Mouse (Mus musculus): ENCODE measurements around the gene Bmp7. TPM values are rescaled to one million over a fixed set of nuclear protein-coding genes. Genes with fewer than 3 reads are reported as not detected.

The Bmp7 gene
- total RNA-seq, 2 experiments from 2014 or later, result 0.86 to 1.8 TPM

DNA sequence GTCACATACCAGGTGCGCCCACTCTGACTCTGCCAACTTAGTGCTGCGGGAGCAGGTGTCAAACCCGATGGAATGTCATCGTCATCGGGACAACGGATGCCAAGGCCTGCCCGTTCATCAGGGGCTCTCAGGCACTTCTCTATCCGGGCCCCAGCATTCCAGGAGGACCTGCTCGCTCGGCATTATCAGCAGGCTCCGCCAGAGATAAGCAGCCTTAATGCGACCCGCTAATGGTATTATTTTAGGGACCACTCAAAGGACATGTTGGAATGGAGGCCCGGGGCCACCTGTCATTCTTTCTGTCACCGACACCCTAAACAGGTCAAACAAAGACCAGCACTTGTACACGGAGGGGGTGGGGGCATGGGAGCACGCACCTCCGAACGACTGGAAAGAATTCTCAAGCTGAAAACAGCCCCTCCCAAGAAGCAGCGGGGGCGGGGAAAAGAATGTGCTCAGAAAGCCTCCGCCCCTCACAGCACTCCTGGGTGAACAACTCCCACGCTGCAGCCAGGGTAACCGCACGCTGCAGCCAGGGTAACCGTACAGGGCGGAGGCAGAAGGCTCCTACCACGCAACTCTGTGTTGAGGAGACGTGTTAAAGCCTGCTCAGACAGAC, 77.2 kb downstream of the Bmp7 start:
- intact Hi-C loops (cut with DNase I; ENCODE audit: low total_unique reads), result no loop called here

DNA sequence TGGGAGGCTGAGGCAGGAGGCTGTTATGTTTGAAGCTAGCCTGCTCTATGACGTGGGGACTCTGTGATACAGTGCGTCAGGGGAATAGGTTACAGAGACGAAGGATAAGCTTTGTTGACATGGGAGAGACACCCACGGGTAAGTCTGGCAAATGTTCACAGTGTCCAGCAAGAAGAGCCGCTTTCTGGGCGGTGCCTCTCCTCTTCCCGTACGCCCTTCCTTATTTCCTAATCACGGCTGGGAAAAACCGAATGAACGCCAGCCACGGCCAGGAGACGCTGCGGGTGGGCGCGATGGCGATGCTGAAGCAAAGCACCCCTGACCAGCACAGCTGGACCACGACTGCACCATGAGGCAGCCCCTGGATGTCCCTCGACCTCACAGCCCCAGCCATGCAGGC, 77.7 kb downstream of the Bmp7 start:
- intact Hi-C loops (cut with DNase I; ENCODE audit: low total_unique reads), result no loop called here
- no peak for DNase-seq

More for the DNA sequence above, 77.2 kb downstream of the Bmp7 start:
- DNase-seq, result peak; percentile 27

DNA sequence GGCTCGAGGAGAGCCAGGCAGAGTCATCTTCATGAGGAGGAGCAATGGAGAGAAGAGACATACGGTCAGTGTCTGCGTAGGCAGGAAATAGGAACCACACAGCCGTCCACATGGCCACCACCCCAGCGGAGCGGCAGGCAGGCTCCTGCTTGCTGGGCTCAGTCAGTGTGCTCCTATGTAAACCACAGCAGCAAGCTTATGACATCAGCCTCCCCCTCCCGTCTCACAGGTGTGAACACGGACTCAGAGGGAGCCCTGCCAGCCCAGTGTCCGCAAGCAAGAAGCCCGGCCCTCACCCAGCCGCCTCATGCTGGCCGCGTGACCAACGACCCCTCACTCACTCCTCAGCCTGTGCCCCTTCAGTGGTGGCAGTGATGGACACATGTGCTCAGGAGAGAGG, 78.5 kb downstream of the Bmp7 start:
- intact Hi-C loops (cut with DNase I; ENCODE audit: low total_unique reads), result no loop called here
- DNase-seq, result no peak

- no peak for DNase-seq
- intact Hi-C loops (cut with DNase I; ENCODE audit: low total_unique reads), result no loop called here
Observed at GRCm38 (mm10) chr2:172860593-172860992, 79.5 kb downstream of the Bmp7 start.

- no peak for DNase-seq
- intact Hi-C loops (cut with DNase I; ENCODE audit: low total_unique reads), result no loop called here
Observed at GRCm38 (mm10) chr2:172860104-172860503, 80.0 kb downstream of the Bmp7 start.

DNA sequence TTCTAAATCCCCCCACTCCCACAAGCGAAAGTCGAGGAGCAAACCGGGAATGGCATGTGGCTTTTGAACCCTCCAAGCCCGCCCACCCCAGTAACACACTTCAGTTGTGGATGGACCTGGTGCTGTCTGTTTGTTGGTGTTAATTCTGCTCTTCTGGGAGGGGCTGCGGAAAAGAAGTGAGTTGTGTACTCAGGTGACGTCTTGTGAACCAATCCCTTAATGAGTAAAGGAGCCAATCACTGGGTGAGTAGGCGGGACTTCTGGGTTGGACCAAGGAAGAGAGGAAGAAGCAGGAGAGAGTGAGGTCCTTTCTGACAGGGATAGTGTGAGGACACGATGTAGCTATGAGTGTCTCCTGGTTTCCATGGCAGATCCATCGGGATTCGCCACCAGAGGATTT, 83.1 kb downstream of the Bmp7 start:
- intact Hi-C loops (cut with DNase I; ENCODE audit: low total_unique reads), result no loop called here
- DNase-seq, result no peak

GRCm38 (mm10) chr2:172856549-172856948, 83.6 kb downstream of the Bmp7 start:
- intact Hi-C loops (cut with DNase I; ENCODE audit: low total_unique reads), result no loop called here

GRCm38 (mm10) chr2:172854136-172854535, 86.0 kb downstream of the Bmp7 start:
- no peak for DNase-seq
- intact Hi-C loops (cut with DNase I; ENCODE audit: low total_unique reads), result no loop called here

More at GRCm38 (mm10) chr2:172856549-172856948, 83.6 kb downstream of the Bmp7 start:
- DNase-seq, result no peak

DNA sequence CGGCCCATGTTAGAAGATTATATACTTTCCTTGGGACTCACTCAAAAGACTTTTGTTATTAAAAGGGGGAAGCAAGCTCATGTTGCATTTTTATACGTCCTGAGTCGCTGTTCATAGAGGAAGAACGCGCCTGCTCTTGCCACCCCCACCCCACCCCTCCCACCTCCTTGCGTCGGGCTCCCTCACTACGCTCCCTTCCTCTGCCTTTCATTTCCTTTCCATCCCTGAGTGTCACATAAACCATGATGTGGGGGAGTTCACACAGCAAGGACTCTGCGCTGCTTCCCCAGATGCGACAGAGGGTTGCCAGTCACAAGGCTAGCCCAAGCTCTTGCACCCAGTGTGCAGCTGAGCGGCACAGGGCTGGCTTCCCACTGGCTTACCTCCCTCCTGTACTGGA, 88.3 kb downstream of the Bmp7 start:
- DNase-seq, result no peak
- intact Hi-C loops (cut with DNase I; ENCODE audit: low total_unique reads), result no loop called here

GRCm38 (mm10) chr2:172848193-172848592, 91.9 kb downstream of the Bmp7 start:
- no peak for DNase-seq
- intact Hi-C loops (cut with DNase I; ENCODE audit: low total_unique reads), result no loop called here

DNA sequence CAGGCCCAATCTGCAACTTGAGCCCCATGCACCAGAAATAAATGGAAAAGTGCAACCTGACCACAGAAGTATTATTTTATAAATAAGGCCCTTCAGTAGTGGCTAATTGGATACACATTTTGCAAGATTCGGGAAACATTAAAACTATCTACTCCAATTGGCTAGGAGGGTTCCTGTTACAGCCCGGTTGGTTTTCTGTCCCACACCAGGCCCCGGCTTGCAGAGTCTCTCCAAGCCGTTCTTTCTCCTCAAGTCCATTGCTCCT, 93.9 kb downstream of the Bmp7 start:
- intact Hi-C loops (cut with DNase I; ENCODE audit: low total_unique reads), result no loop called here
- DNase-seq, result no peak

DNA sequence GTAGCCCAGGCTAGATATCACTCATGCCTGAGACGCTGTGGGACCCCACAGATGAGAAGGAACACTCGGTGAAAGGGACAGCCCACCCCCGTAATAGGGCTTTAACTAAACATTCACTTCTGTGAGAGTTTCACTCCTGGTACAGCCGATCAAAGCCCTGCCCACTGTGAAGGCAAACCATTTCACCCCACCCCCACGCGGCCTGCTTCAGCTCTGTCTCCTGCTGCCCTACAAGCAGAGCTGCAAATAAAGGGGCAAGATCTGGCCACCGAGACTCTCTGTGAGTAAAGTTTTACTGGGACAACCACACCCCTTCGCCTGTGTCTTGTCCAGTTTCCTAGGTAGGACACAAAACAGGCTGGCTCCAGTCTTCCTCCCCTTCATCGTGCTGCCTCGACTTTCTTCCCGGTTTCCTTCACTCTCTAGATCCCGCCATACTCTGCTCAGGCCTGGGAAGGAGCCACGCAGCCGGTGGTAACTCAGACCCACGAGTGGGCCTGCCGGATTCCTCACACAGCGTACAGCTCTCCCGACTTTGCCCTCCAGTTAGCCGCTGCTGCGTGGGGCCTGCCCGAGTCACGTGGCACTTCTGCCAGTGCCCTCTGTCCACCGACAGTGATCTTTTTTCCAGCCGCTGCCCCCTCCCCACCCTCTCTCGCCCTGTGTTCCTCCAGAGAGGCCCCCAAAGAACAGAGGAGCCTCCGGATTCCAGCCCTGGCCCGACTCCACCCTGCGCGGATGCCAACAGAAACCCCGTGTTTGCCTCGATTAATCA, 94.4 kb downstream of the Bmp7 start:
- DNase-seq, result no peak
- intact Hi-C loops (cut with DNase I; ENCODE audit: low total_unique reads), result no loop called here

GRCm38 (mm10) chr2:172843903-172844302, 96.2 kb downstream of the Bmp7 start:
- intact Hi-C loops (cut with DNase I; ENCODE audit: low total_unique reads), result no loop called here
- no peak for DNase-seq

GRCm38 (mm10) chr2:172842306-172842705, 97.8 kb downstream of the Bmp7 start:
- no peak for DNase-seq
- intact Hi-C loops (cut with DNase I; ENCODE audit: low total_unique reads), result no loop called here

- DNase-seq, result no peak
- intact Hi-C loops (cut with DNase I; ENCODE audit: low total_unique reads), result no loop called here
Observed at GRCm38 (mm10) chr2:172840905-172841750, 99.0 kb downstream of the Bmp7 start.

- intact Hi-C loops (cut with DNase I; ENCODE audit: low total_unique reads), result no loop called here
- no peak for DNase-seq
Observed at GRCm38 (mm10) chr2:172839317-172839980, 100.7 kb downstream of the Bmp7 start.

DNA sequence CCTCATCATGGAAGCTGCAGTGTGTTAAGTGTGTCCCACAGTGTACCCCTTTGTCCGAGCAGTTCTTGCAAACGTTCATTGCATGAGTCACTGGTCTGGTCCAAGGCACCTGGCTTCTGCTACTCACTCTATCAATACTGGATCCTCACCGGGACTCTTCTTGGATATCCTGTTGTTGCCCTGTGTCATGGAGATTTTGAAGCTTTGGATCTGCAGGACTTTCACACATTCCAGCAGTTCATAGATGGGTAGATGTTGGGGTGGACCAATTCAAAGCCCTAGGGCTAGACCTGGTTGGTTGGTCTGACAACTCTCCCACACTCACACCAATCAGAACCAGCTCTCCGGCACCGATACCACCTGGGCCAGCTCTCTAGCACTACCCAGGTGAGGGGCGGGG, 103.6 kb downstream of the Bmp7 start:
- no peak for DNase-seq
- intact Hi-C loops (cut with DNase I; ENCODE audit: low total_unique reads), result no loop called here

DNA sequence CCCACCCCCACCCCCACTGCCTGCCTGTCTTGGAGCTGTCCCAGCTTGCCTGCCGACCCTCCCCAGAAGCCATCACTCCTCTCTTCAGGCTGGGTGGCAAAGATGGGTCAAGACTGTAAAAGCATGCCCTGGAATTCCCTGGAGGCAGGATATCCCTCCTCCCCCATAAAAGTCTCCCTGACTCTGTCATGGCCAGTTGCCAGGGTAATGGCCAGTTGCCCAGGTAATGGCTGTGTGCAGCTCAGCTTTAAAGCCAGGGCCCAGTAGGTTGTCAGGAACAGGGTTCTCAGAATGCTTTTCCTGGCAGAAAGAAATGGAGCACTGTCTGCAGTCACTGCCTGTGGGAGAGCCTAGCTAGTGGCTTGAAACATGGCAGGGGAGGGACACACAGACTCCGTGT, 106.9 kb downstream of the Bmp7 start:
- intact Hi-C loops (cut with DNase I; ENCODE audit: low total_unique reads), result loop anchor here (5.0 kb wide), 1 partner anchor 259 kb away; no protein-coding TSS in a partner anchor
- DNase-seq, result peak; percentile 43

- intact Hi-C loops (cut with DNase I; ENCODE audit: low total_unique reads), result loop anchor here (2.0 to 5.0 kb wide), 2 partner anchors 165 to 261 kb away; no protein-coding TSS in a partner anchor
- DNase-seq, result peak; percentile 78
Observed at GRCm38 (mm10) chr2:172831762-172832161, 108.4 kb downstream of the Bmp7 start.

DNA sequence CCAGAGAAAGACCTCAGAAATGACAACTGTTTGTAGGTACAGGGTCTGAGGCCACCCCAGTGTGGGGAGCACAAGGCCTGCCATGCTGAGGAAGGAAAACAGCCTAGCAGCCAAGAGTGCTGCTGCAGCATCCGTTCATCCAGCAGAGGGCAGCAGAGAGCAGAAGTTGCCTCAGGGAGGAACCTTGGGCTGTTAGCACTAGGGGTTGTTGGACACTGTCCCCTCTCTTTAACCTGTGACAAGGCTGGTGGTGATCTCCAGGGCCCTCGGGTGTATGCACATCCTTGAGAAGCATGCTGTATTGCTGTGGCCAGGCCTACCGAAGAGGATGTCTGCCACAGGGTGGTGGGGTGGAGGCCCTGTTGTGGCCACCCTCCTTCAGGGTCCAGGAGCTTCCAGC, 109.0 kb downstream of the Bmp7 start:
- intact Hi-C loops (cut with DNase I; ENCODE audit: low total_unique reads), result loop anchor here (2.0 to 5.0 kb wide), 2 partner anchors 166 to 261 kb away; no protein-coding TSS in a partner anchor
- peak; percentile 86 for DNase-seq

Data from gastrocnemius, postnatal 14 days (tissue).